Mouse (Mus musculus): ENCODE measurements around the gene Cdkn1c. TPM values are rescaled to one million over a fixed set of nuclear protein-coding genes. Genes with fewer than 3 reads are reported as not detected.

Gene Cdkn1c
- polyA plus RNA-seq, 1 experiment from 2014 or later = 617 TPM

DNA sequence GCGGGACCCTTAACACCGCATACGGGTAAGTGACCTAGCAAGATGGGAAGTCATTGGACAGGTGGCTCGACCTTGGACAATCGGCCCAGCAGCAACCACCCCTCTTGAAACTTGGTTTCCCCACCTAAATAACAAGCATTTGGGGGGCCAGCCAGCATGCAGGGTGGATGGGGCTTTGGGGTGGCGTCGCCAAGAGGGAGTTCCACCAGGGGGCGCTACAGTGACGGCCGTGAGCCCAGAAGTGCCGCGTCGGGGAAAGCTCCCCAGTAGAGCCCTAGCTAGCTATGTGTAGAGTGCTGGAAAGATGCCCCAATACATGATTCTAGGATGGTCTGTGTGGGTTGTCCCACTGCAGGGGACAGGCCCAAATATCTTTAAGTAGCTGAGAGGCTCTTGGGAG is 19.6 kb upstream of the Cdkn1c start:
- Histone ChIP-seq H3K9ac (ENCODE audit: low read depth, low read length) (no peak overlapping the region), H3K27me3 (replicated peaks; ENCODE audit: control insufficient read depth, insufficient read depth, low read length) (peaks cover 3% of the 10 kb centered on the region), H3K36me3 (ENCODE audit: control insufficient read depth, insufficient read depth, low read length) (no peaks in the 10 kb centered on the region), H3K27ac (ENCODE audit: low read depth, low read length) (no peak overlapping the region), H3K9me3 (ENCODE audit: control insufficient read depth, low read length) (no peaks in the 10 kb centered on the region), H3K4me1 (replicated peaks; ENCODE audit: control insufficient read depth, insufficient read depth, low read length) (no peaks in the 10 kb centered on the region), H3K4me3 (ENCODE audit: low read depth, low read length) (no peak overlapping the region), H3K4me2 (no peak overlapping the region)
- DNase-seq (ENCODE audit: low spot score) (no peak), ATAC-seq (replicated peaks; ENCODE audit: low FRiP score) (0 out of 2 replicates have a peak, but pooled peaks have one; percentile 29)
- 23% methylated on average over 13 of the region's 13 CpGs for WGBS

DNA sequence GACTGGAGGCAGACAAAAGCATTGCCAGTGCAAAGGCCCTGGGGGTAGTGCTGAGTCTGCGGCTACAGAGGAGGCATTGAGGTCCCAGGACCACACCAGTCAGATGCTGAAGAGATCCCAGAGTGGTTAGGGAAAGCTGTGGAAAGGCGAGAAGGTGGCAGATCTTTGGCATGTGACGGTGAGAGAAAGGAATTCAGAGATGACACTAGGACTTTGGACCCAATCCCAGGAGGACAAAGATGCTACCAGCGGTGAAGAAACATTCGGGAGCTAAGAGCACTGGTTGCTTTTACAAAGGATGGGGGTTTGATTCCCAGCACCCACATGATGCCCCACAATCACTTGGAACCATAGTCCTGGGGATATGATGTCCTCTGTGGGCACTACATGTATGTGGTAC is 16.9 kb upstream of the Cdkn1c start:
- Histone ChIP-seq H3K9me3 (ENCODE audit: control insufficient read depth, low read length) (no peaks in the 10 kb centered on the region), H3K27ac (ENCODE audit: low read depth, low read length) (no peak overlapping the region), H3K4me3 (ENCODE audit: low read depth, low read length) (no peak overlapping the region), H3K36me3 (ENCODE audit: control insufficient read depth, insufficient read depth, low read length) (no peaks in the 10 kb centered on the region), H3K9ac (ENCODE audit: low read depth, low read length) (no peak overlapping the region), H3K27me3 (replicated peaks; ENCODE audit: control insufficient read depth, insufficient read depth, low read length) (peaks cover 3% of the 10 kb centered on the region), H3K4me2 (no peak overlapping the region), H3K4me1 (replicated peaks; ENCODE audit: control insufficient read depth, insufficient read depth, low read length) (no peaks in the 10 kb centered on the region)
- DNase-seq (ENCODE audit: low spot score) = no peak
- 72% methylated on average over 5 of the region's 5 CpGs for WGBS
- no peak for ATAC-seq (replicated peaks; ENCODE audit: low FRiP score)

DNA sequence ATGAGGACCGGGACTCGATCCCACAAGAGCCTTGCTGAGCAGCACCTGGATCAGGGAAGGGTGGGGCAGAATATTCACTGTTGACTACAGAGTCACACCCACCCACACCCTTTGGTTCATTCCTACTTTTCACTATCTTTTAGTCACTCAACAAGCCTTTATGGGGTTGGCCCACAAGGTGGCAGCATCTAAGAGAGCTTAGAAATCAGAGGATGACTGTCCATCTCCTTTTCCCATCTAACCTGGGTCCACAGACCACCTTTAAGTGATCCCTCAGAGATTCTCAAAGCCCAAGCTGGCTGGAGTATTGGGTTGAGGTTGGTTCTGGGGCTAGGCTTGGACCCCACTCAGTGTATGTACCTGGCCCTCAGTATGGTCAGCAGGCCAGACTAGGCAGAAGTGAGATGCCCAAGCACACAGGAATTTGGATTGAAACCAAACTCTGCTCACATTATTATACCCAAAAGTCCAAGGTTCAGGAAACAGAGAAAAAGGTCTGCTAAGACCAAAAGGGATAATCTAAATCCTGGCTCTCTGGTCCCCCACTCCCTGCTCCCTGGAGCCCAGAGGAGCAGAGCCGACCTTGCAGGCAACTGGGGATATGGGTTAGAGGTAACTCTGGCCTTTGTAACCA is 16.0 kb upstream of the Cdkn1c start:
- Histone ChIP-seq H3K4me3 (ENCODE audit: low read depth, low read length) (no peak overlapping the region), H3K27ac (ENCODE audit: low read depth, low read length) (no peak overlapping the region), H3K9me3 (ENCODE audit: control insufficient read depth, low read length) (no peaks in the 10 kb centered on the region), H3K9ac (ENCODE audit: low read depth, low read length) (no peak overlapping the region), H3K4me1 (replicated peaks; ENCODE audit: control insufficient read depth, insufficient read depth, low read length) (no peaks in the 10 kb centered on the region), H3K4me2 (no peak overlapping the region), H3K27me3 (replicated peaks; ENCODE audit: control insufficient read depth, insufficient read depth, low read length) (peaks cover 3% of the 10 kb centered on the region), H3K36me3 (ENCODE audit: control insufficient read depth, insufficient read depth, low read length) (no peaks in the 10 kb centered on the region)
- DNase-seq (ENCODE audit: low spot score) (no peak), ATAC-seq (replicated peaks; ENCODE audit: low FRiP score) (no peak)
- 81% methylated on average over 3 of the region's 3 CpGs for whole genome bisulfite sequencing

DNA sequence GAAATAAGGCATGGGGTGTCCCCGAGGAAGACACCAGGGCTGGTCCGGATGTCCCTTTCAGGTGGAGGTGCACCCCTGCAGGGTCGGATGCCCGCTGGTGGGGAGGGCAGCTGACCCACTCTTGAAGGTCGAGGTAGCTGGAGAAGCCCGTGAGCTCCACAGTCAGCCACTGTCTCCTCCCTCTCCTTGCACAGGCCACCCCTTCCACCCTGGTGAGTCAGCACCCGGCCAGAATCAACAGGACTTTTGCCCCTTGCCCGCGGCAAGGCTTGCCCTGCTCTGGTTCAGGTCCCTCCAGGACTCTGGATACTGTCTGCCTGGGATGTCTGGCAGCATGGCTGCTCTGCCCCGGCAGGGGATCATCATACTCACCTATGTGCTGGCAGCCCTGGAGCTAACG is 15.0 kb upstream of the Cdkn1c start:
- no peak for ATAC-seq (replicated peaks; ENCODE audit: low FRiP score)
- Histone ChIP-seq H3K27ac (ENCODE audit: low read depth, low read length) (no peak overlapping the region), H3K9ac (ENCODE audit: low read depth, low read length) (no peak overlapping the region), H3K4me3 (ENCODE audit: low read depth, low read length) (no peak overlapping the region), H3K9me3 (ENCODE audit: control insufficient read depth, low read length) (no peaks in the 10 kb centered on the region), H3K27me3 (replicated peaks; ENCODE audit: control insufficient read depth, insufficient read depth, low read length) (peaks cover 3% of the 10 kb centered on the region; the same call in 1 of the 2 replicates), H3K4me1 (replicated peaks; ENCODE audit: control insufficient read depth, insufficient read depth, low read length) (no peaks in the 10 kb centered on the region), H3K4me2 (no peak overlapping the region), H3K36me3 (ENCODE audit: control insufficient read depth, insufficient read depth, low read length) (no peaks in the 10 kb centered on the region)
- no peak for DNase-seq (ENCODE audit: low spot score)
- 62% methylated on average over 11 of the region's 11 CpGs for WGBS

DNA sequence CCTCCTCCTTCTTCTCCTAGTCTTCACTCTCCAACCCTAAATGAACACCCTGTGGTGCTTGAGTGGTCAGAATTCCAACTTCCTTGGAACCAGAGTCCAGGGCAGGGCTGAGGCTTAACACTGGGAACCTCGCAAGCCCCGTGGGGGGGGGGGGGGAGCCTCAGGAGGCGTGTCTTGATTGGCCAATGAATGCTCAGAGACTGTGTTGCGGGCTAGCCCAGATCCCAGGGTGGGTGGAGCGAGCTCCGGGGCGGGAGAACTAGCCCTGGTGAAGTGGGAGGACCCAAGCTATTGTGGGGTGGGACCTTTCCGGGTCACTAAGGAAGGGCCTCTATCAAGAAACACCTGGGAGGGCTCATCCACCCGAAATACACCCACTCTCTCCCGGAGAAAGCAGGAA is 14.0 kb upstream of the Cdkn1c start:
- no peak overlapping the region for H3K4me2 ChIP-seq
- no peaks in the 10 kb centered on the region for H3K36me3 ChIP-seq (ENCODE audit: control insufficient read depth, insufficient read depth, low read length)
- peak; percentile 37; the same call in 1 of the 2 replicates for ATAC-seq (replicated peaks; ENCODE audit: low FRiP score)
- H3K27ac ChIP-seq (ENCODE audit: low read depth, low read length) = no peak overlapping the region
- WGBS = 27% methylated on average over 10 of the region's 10 CpGs
- no peaks in the 10 kb centered on the region for H3K4me1 ChIP-seq (replicated peaks; ENCODE audit: control insufficient read depth, insufficient read depth, low read length)
- H3K9ac ChIP-seq (ENCODE audit: low read depth, low read length) = no peak overlapping the region
- H3K27me3 ChIP-seq (replicated peaks; ENCODE audit: control insufficient read depth, insufficient read depth, low read length) = no peaks in the 10 kb centered on the region
- no peaks in the 10 kb centered on the region for H3K9me3 ChIP-seq (ENCODE audit: control insufficient read depth, low read length)
- H3K4me3 ChIP-seq (ENCODE audit: low read depth, low read length) = no peak overlapping the region
- no peak for DNase-seq (ENCODE audit: low spot score)

DNA sequence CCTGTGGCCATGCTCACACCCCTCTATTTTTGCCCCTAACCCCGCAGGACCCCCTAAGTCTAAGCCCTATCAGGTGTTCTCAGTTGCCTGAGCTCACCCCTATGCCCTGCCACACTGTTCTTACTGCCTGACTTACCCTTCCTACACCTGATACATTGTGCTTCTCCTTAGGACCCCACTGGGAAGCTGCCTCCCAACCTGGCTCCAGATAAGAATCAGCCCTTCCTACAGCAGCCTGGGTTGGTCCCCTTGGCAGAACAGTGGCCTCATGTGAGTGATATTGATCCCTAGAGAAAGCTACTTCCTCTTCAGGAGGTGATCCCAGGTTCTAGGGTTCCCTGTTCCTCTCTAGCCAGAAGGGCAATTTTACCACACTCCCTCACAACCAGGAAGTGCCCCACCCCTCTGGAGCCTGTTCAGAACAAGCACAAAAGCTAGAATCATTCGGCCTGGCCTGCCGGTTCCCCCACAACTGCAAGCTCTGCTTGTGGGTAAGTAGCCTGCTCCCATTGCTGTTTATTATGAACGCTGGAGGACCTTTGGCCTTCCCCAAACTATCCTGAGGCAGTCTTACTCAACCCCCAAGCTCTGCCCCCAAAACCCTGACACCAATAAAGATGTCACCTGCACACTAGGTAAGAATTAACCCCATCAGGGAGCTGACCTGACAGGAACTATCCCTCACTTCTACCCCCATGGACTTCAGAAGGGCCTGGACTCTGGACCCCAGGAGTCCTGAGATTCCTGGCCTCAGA is 12.7 kb upstream of the Cdkn1c start, which contains the start of gene Slc22a18:
Slc22a18 (plus strand) TSS at position 390 of the 755 bp plus-strand sequence.
- no peaks in the 10 kb centered on the region for H3K36me3 ChIP-seq (ENCODE audit: control insufficient read depth, insufficient read depth, low read length)
- no peak within 1 kb of the TSS for H3K9ac ChIP-seq (ENCODE audit: low read depth, low read length)
- no peak for ATAC-seq (replicated peaks; ENCODE audit: low FRiP score)
- H3K4me2 ChIP-seq = peak within 1 kb of the TSS; percentile 13
- H3K27ac ChIP-seq (ENCODE audit: low read depth, low read length) = no peak within 1 kb of the TSS
- no peaks in the 10 kb centered on the region for H3K27me3 ChIP-seq (replicated peaks; ENCODE audit: control insufficient read depth, insufficient read depth, low read length)
- H3K4me1 ChIP-seq (replicated peaks; ENCODE audit: control insufficient read depth, insufficient read depth, low read length) = no peaks in the 10 kb centered on the region
- no peak within 1 kb of the TSS for H3K4me3 ChIP-seq (ENCODE audit: low read depth, low read length)
- WGBS = 26% methylated on average over 4 of the region's 4 CpGs
- H3K9me3 ChIP-seq (ENCODE audit: control insufficient read depth, low read length) = no peaks in the 10 kb centered on the region
- DNase-seq (ENCODE audit: low spot score) = no peak

DNA sequence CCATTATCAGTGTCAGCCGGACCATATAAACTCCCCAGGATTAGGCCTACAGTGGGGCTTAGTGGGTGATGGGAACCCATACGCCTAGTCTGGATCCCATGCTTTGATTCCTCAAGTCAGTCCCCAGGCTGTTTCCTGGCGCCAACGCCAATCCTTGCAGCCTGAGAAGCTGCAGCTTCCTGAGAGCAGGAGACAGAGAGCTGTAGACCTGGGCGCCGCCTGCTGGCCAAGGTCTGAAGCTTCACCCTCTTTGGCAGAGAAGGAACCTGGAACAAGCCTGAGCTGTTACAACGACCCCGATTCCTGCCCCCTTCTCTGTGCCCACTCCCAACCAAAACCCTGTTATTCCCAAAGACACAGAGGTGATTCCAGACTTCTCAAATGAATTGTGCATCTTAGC is 9.1 kb upstream of the Cdkn1c start:
- H3K4me3 ChIP-seq (ENCODE audit: low read depth, low read length) = no peak overlapping the region
- no peaks in the 10 kb centered on the region for H3K9me3 ChIP-seq (ENCODE audit: control insufficient read depth, low read length)
- DNase-seq (ENCODE audit: low spot score) = no peak
- H3K4me1 ChIP-seq (replicated peaks; ENCODE audit: control insufficient read depth, insufficient read depth, low read length) = no peaks in the 10 kb centered on the region; the same call in 1 of the 2 replicates
- H3K27ac ChIP-seq (ENCODE audit: low read depth, low read length) = no peak overlapping the region
- 18% methylated on average over 8 of the region's 8 CpGs for WGBS
- no peak overlapping the region for H3K4me2 ChIP-seq
- ATAC-seq (replicated peaks; ENCODE audit: low FRiP score) = no peak
- no peak overlapping the region for H3K9ac ChIP-seq (ENCODE audit: low read depth, low read length)
- H3K36me3 ChIP-seq (ENCODE audit: control insufficient read depth, insufficient read depth, low read length) = no peaks in the 10 kb centered on the region
- H3K27me3 ChIP-seq (replicated peaks; ENCODE audit: control insufficient read depth, insufficient read depth, low read length) = peaks cover 9% of the 10 kb centered on the region

DNA sequence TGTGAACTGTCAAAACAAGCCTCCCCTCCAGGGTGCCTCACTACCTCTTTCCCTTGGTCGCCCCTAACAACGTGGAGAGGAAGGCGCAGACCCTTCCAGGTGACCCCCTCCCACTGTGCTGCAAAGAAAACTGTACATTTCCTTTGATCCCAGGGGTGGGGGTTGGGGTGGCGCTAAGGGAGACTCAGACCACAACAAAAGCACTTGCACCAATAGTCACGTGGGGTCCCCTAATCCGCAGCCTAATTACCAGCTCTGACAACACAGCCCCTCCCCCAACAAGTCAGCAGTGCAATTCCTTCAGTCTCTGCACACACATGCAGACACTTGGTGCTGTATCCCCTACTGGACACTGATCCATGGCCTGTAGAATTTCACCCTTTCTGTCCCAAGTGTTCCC is 6.9 kb upstream of the Cdkn1c start:
- H3K9ac ChIP-seq (ENCODE audit: low read depth, low read length) = no peak overlapping the region
- peaks cover 2% of the 10 kb centered on the region; the same call in 1 of the 2 replicates for H3K4me1 ChIP-seq (replicated peaks; ENCODE audit: control insufficient read depth, insufficient read depth, low read length)
- 20% methylated on average over 6 of the region's 6 CpGs for WGBS
- H3K4me3 ChIP-seq (ENCODE audit: low read depth, low read length) = no peak overlapping the region
- no peaks in the 10 kb centered on the region for H3K9me3 ChIP-seq (ENCODE audit: control insufficient read depth, low read length)
- ATAC-seq (replicated peaks; ENCODE audit: low FRiP score) (no peak), DNase-seq (ENCODE audit: low spot score) (no peak)
- no peaks in the 10 kb centered on the region for H3K36me3 ChIP-seq (ENCODE audit: control insufficient read depth, insufficient read depth, low read length)
- H3K27ac ChIP-seq (ENCODE audit: low read depth, low read length) = no peak overlapping the region
- H3K4me2 ChIP-seq = no peak overlapping the region
- peaks cover 14% of the 10 kb centered on the region for H3K27me3 ChIP-seq (replicated peaks; ENCODE audit: control insufficient read depth, insufficient read depth, low read length)
